Mouse (Mus musculus): ENCODE measurements at regions not wholly inside any gene's neighbourhood (a gene's known extent, or its start where the extent isn't known, plus 50 kb on each side); places are given as distances from the start of the nearest gene placed in this dataset.

- DNase-seq: no peak
- H3K4me1 ChIP-seq (ENCODE audit: control insufficient read depth, insufficient read depth, low read length): no peaks in the 10 kb centered on the region
- H3K27me3 ChIP-seq (replicated peaks; ENCODE audit: control insufficient read depth, insufficient read depth, low read length): no peaks in the 10 kb centered on the region
- WGBS: 66% methylated on average over 2 of the region's 2 CpGs
- no peak overlapping the region for H3K4me3 ChIP-seq (ENCODE audit: insufficient read depth, low read depth, low read length)
- no peak overlapping the region for H3K27ac ChIP-seq (ENCODE audit: insufficient read depth, low read depth, low read length)
- TF ChIP-seq POLR2A (IDR thresholded peaks at IDR 0.05; ENCODE audit: low read depth, low read length) (no peak), CTCF (conservative IDR thresholded peaks at IDR 0.05; ENCODE audit: insufficient read depth, insufficient read length, low read depth, low read length) (no peak)
- no peaks in the 10 kb centered on the region for H3K36me3 ChIP-seq (ENCODE audit: control insufficient read depth, insufficient read depth, low read length)
Measured at GRCm38 (mm10) chr3:60389032-60389431, 83.6 kb upstream of the Mbnl1 start.

- 81% methylated on average over 4 of the region's 4 CpGs for WGBS
- Histone ChIP-seq H3K27ac (ENCODE audit: insufficient read depth, low read depth, low read length) (no peak overlapping the region), H3K4me1 (ENCODE audit: control insufficient read depth, insufficient read depth, low read length) (no peaks in the 10 kb centered on the region), H3K36me3 (ENCODE audit: control insufficient read depth, insufficient read depth, low read length) (no peaks in the 10 kb centered on the region), H3K27me3 (replicated peaks; ENCODE audit: control insufficient read depth, insufficient read depth, low read length) (no peaks in the 10 kb centered on the region), H3K4me3 (ENCODE audit: insufficient read depth, low read depth, low read length) (no peak overlapping the region)
- no peak for DNase-seq
- TF ChIP-seq CTCF (conservative IDR thresholded peaks at IDR 0.05; ENCODE audit: insufficient read depth, insufficient read length, low read depth, low read length): no peak
- TF ChIP-seq POLR2A (IDR thresholded peaks at IDR 0.05; ENCODE audit: low read depth, low read length): no peak
Measured at GRCm38 (mm10) chr3:60395299-60395698, 77.3 kb upstream of the Mbnl1 start.

GRCm38 (mm10) chr3:60396971-60397370 lies 75.7 kb upstream of the Mbnl1 start:
- Histone ChIP-seq H3K4me1 (ENCODE audit: control insufficient read depth, insufficient read depth, low read length) (no peaks in the 10 kb centered on the region), H3K27me3 (replicated peaks; ENCODE audit: control insufficient read depth, insufficient read depth, low read length) (no peaks in the 10 kb centered on the region), H3K4me3 (ENCODE audit: insufficient read depth, low read depth, low read length) (no peak overlapping the region), H3K27ac (ENCODE audit: insufficient read depth, low read depth, low read length) (no peak overlapping the region), H3K36me3 (ENCODE audit: control insufficient read depth, insufficient read depth, low read length) (no peaks in the 10 kb centered on the region)
- no peak for DNase-seq
- WGBS: 80% methylated on average over 3 of the region's 3 CpGs
- TF ChIP-seq POLR2A (IDR thresholded peaks at IDR 0.05; ENCODE audit: low read depth, low read length) (no peak), CTCF (conservative IDR thresholded peaks at IDR 0.05; ENCODE audit: insufficient read depth, insufficient read length, low read depth, low read length) (no peak)

GRCm38 (mm10) chr3:60398796-60399195 lies 73.8 kb upstream of the Mbnl1 start:
- H3K4me3 ChIP-seq (ENCODE audit: insufficient read depth, low read depth, low read length): no peak overlapping the region

GRCm38 (mm10) chr3:60402251-60402830 lies 70.3 kb upstream of the Mbnl1 start:
- DNase-seq: no peak
- TF ChIP-seq POLR2A (IDR thresholded peaks at IDR 0.05; ENCODE audit: low read depth, low read length) (no peak), CTCF (conservative IDR thresholded peaks at IDR 0.05; ENCODE audit: insufficient read depth, insufficient read length, low read depth, low read length) (no peak)
- WGBS: 70% methylated on average over 5 of the region's 5 CpGs
- Histone ChIP-seq H3K36me3 (ENCODE audit: control insufficient read depth, insufficient read depth, low read length) (no peaks in the 10 kb centered on the region), H3K27me3 (replicated peaks; ENCODE audit: control insufficient read depth, insufficient read depth, low read length) (no peaks in the 10 kb centered on the region), H3K27ac (ENCODE audit: insufficient read depth, low read depth, low read length) (no peak overlapping the region), H3K4me1 (ENCODE audit: control insufficient read depth, insufficient read depth, low read length) (no peaks in the 10 kb centered on the region), H3K4me3 (ENCODE audit: insufficient read depth, low read depth, low read length) (no peak overlapping the region)

More at GRCm38 (mm10) chr3:60398796-60399195, 73.8 kb upstream of the Mbnl1 start:
- Histone ChIP-seq H3K27ac (ENCODE audit: insufficient read depth, low read depth, low read length) (no peak overlapping the region), H3K4me1 (ENCODE audit: control insufficient read depth, insufficient read depth, low read length) (no peaks in the 10 kb centered on the region), H3K36me3 (ENCODE audit: control insufficient read depth, insufficient read depth, low read length) (no peaks in the 10 kb centered on the region), H3K27me3 (replicated peaks; ENCODE audit: control insufficient read depth, insufficient read depth, low read length) (no peaks in the 10 kb centered on the region)
- TF ChIP-seq CTCF (conservative IDR thresholded peaks at IDR 0.05; ENCODE audit: insufficient read depth, insufficient read length, low read depth, low read length) (no peak), POLR2A (IDR thresholded peaks at IDR 0.05; ENCODE audit: low read depth, low read length) (no peak)
- peak; percentile 36 for DNase-seq

GRCm38 (mm10) chr3:60407426-60407825 lies 65.2 kb upstream of the Mbnl1 start:
- Histone ChIP-seq H3K36me3 (ENCODE audit: control insufficient read depth, insufficient read depth, low read length) (no peaks in the 10 kb centered on the region), H3K27me3 (replicated peaks; ENCODE audit: control insufficient read depth, insufficient read depth, low read length) (no peaks in the 10 kb centered on the region), H3K4me1 (ENCODE audit: control insufficient read depth, insufficient read depth, low read length) (0 out of 2 replicates have a peak, but pooled peaks cover 5% of the 10 kb centered on the region), H3K27ac (ENCODE audit: insufficient read depth, low read depth, low read length) (no peak overlapping the region), H3K4me3 (ENCODE audit: insufficient read depth, low read depth, low read length) (no peak overlapping the region)
- no peak for DNase-seq
- TF ChIP-seq CTCF (conservative IDR thresholded peaks at IDR 0.05; ENCODE audit: insufficient read depth, insufficient read length, low read depth, low read length) (no peak), POLR2A (IDR thresholded peaks at IDR 0.05; ENCODE audit: low read depth, low read length) (no peak)
- 84% methylated on average over 2 of the region's 2 CpGs for WGBS

- Histone ChIP-seq H3K27me3 (replicated peaks; ENCODE audit: control insufficient read depth, insufficient read depth, low read length) (no peaks in the 10 kb centered on the region), H3K36me3 (ENCODE audit: control insufficient read depth, insufficient read depth, low read length) (no peaks in the 10 kb centered on the region), H3K27ac (ENCODE audit: insufficient read depth, low read depth, low read length) (no peak overlapping the region), H3K4me3 (ENCODE audit: insufficient read depth, low read depth, low read length) (no peak overlapping the region), H3K4me1 (ENCODE audit: control insufficient read depth, insufficient read depth, low read length) (0 out of 2 replicates have a peak, but pooled peaks cover 5% of the 10 kb centered on the region)
- 83% methylated on average over 1 of the region's 1 CpGs for WGBS
- DNase-seq: no peak
- TF ChIP-seq CTCF (conservative IDR thresholded peaks at IDR 0.05; ENCODE audit: insufficient read depth, insufficient read length, low read depth, low read length) (no peak), POLR2A (IDR thresholded peaks at IDR 0.05; ENCODE audit: low read depth, low read length) (no peak)
Measured at GRCm38 (mm10) chr3:60407906-60408305, 64.7 kb upstream of the Mbnl1 start.

Measured in kidney, adult 2 months (tissue).